18 mouse cellular contexts compared by ENCODE assay signal in the genomic region with DNA sequence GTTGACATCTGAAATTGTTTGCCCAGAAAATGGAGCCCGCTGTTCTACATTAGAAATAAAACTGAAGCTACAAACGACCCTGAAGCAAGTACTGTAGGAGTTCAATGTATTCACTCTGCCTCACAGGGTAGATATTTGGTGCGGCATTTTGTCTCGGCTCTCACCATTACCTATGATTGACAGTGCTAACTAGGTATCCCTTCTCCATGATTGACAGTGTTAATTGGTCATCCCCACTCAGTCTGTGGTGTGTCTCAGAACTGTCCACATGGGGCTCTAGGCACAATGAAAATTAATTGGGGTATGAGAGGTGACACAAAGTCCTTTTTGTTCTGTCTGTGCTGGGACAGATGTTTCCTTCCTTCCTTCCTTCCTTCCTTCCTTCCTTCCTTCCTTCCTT.
"Had no signal": no experiment of that assay in that cellular context is flagged by ENCODE, and none has a peak within 500 bp of the region (broad histone marks: within the 10 kb centered on the region; RNA-seq: fewer than 3 reads in every experiment).

No protein-coding gene starts in this region.

- H3K4me1 ChIP-seq: limb, embryonic 12.5 days; limb, embryonic 15.5 days; neural tube, embryonic 12.5 days; stomach, embryonic 15.5 days had no signal

- ATAC-seq: liver, postnatal 0 days; lung, postnatal 0 days; midbrain, embryonic 13.5 days had no signal

- H3K27ac ChIP-seq: limb, embryonic 12.5 days; limb, embryonic 15.5 days; liver, embryonic 14.5 days; macrophage; neural tube, embryonic 12.5 days; neural tube, embryonic 15.5 days; stomach, embryonic 15.5 days had no signal

- H3K27me3 ChIP-seq: limb, embryonic 12.5 days; limb, embryonic 15.5 days; midbrain, embryonic 13.5 days; neural tube, embryonic 12.5 days; neural tube, embryonic 15.5 days; stomach, embryonic 15.5 days had no signal

- DNase-seq: kidney, adult 11 months; kidney, adult 8-10 months; kidney, postnatal 14 days; kidney, postnatal 4 days; left cerebral cortex, postnatal 4 days; liver, postnatal 0 days; lung, embryonic 14.5 days; thymus, postnatal 4 days had no signal

- H3K4me2 ChIP-seq: limb, embryonic 12.5 days; limb, embryonic 15.5 days; liver, embryonic 11.5 days; lung, embryonic 14.5 days; midbrain, embryonic 13.5 days; neural tube, embryonic 12.5 days; neural tube, embryonic 15.5 days; stomach, embryonic 15.5 days had no signal

- H3K9ac ChIP-seq: limb, embryonic 12.5 days; limb, embryonic 15.5 days; liver, embryonic 14.5 days; liver, postnatal 0 days; lung, embryonic 14.5 days; midbrain, embryonic 13.5 days; neural tube, embryonic 12.5 days; neural tube, embryonic 15.5 days; stomach, embryonic 15.5 days had no signal

- H3K4me3 ChIP-seq: limb, embryonic 12.5 days; limb, embryonic 15.5 days; midbrain, embryonic 13.5 days; neural tube, embryonic 12.5 days; neural tube, embryonic 15.5 days; stomach, embryonic 15.5 days had no signal

- H3K9me3 ChIP-seq: limb, embryonic 12.5 days; limb, embryonic 15.5 days; neural tube, embryonic 12.5 days; neural tube, embryonic 15.5 days; stomach, embryonic 15.5 days had no signal

- H3K36me3 ChIP-seq: limb, embryonic 12.5 days; limb, embryonic 15.5 days; midbrain, embryonic 13.5 days; neural tube, embryonic 12.5 days; neural tube, embryonic 15.5 days; stomach, embryonic 15.5 days had no signal
